Mouse (Mus musculus) frontal cortex, postnatal 14 days (tissue): Measurements from ENCODE around the gene Crb2.

ENCODE experiments used
- DNase-seq, 2 experiments: peaks; one replicate each; pipeline ENCODE4 v3.0.0; 2022; ENCODE audit warnings: low spot score in 2 of 2

Gene Crb2

GRCm38 (mm10) chr2:37766027-37766761 lies 9.9 kb upstream of the Crb2 start:
- DNase-seq: no peak

GRCm38 (mm10) chr2:37767080-37767547 lies 8.9 kb upstream of the Crb2 start:
- peak; percentile 56 to 64 for DNase-seq

- no peak for DNase-seq
Measured at GRCm38 (mm10) chr2:37767739-37768138, 8.3 kb upstream of the Crb2 start.

- peak; percentile 54 to 78 for DNase-seq
Measured at GRCm38 (mm10) chr2:37768903-37769302, 7.1 kb upstream of the Crb2 start.

- DNase-seq: no peak
Measured at GRCm38 (mm10) chr2:37769793-37770192, 6.3 kb upstream of the Crb2 start.

GRCm38 (mm10) chr2:37771618-37772285 lies 4.3 kb upstream of the Crb2 start:
- DNase-seq: peak; percentile 79 to 94

GRCm38 (mm10) chr2:37774571-37774970 lies 1.5 kb upstream of the Crb2 start:
- peak in 1 of 2 experiments; percentile 45 for DNase-seq

- DNase-seq: no peak
Measured at GRCm38 (mm10) chr2:37776611-37777411, 762 bp downstream of the Crb2 start.

- DNase-seq: no peak
Measured at GRCm38 (mm10) chr2:37777958-37778720, 2.1 kb downstream of the Crb2 start.

GRCm38 (mm10) chr2:37780270-37780929 lies 4.4 kb downstream of the Crb2 start:
- no peak for DNase-seq

- DNase-seq: no peak
Measured at GRCm38 (mm10) chr2:37781421-37781820, 5.4 kb downstream of the Crb2 start.

GRCm38 (mm10) chr2:37782002-37782401 lies 6.0 kb downstream of the Crb2 start:
- DNase-seq: no peak

- no peak for DNase-seq
Measured at GRCm38 (mm10) chr2:37784473-37784872, 8.4 kb downstream of the Crb2 start.

- DNase-seq: no peak
Measured at GRCm38 (mm10) chr2:37786461-37786860, 10.4 kb downstream of the Crb2 start.

- no peak for DNase-seq
Measured at GRCm38 (mm10) chr2:37788176-37788962, 12.3 kb downstream of the Crb2 start.

GRCm38 (mm10) chr2:37789029-37789428 lies 13.0 kb downstream of the Crb2 start:
- DNase-seq: no peak

- no peak for DNase-seq
Measured at GRCm38 (mm10) chr2:37789995-37790394, 13.9 kb downstream of the Crb2 start.

GRCm38 (mm10) chr2:37790738-37791137 lies 14.7 kb downstream of the Crb2 start:
- no peak for DNase-seq

- DNase-seq: no peak
Measured at GRCm38 (mm10) chr2:37791340-37791739, 15.3 kb downstream of the Crb2 start.

GRCm38 (mm10) chr2:37796021-37796420 lies 20.0 kb downstream of the Crb2 start:
- no peak for DNase-seq
